Mouse (Mus musculus) kidney, embryonic 16.5 days (tissue): Measurements from ENCODE around the gene Lrrc20. TPM values are rescaled to one million over a fixed set of nuclear protein-coding genes. Genes with fewer than 3 reads are reported as not detected.

Experiments used
- ATAC-seq: fragments of 200-750 bp; cut with Nextera tagmentation; 2 replicates; pipeline ENCODE4 v1.8.0; 2017; ENCODE audit warnings: moderate TSS enrichment; ENCODE audit not compliant: low FRiP score, low TSS enrichment
- H3K27ac ChIP-seq: fragments of 300-500 bp; sonication (generic); 2 replicates; pipeline ENCODE4 v1.5.1; 2014; ENCODE audit warnings: low read length
- H3K27me3 ChIP-seq: fragments of 300-500 bp; sonication (generic); 2 replicates; pipeline ENCODE4 v1.6.1; 2014; ENCODE audit warnings: low read length, control low read depth, mixed read lengths; ENCODE audit not compliant: insufficient read depth
- H3K36me3 ChIP-seq: fragments of 300-500 bp; sonication (generic); 2 replicates; pipeline ENCODE4 v1.6.1; 2014; ENCODE audit warnings: low read length, control low read depth, mixed read lengths; ENCODE audit not compliant: insufficient read depth
- H3K4me1 ChIP-seq: fragments of 300-500 bp; sonication (generic); 2 replicates; pipeline ENCODE4 v1.6.1; 2014; ENCODE audit warnings: low read length, control low read depth, mixed read lengths; ENCODE audit not compliant: insufficient read depth
- H3K4me2 ChIP-seq: fragments of 300-500 bp; sonication (generic); replicated peaks from 2 replicates; pipeline ENCODE4 v1.6.1; 2014; ENCODE audit warnings: low read depth, low read length
- H3K4me3 ChIP-seq: fragments of 300-500 bp; sonication (generic); 2 replicates; pipeline ENCODE4 v1.5.1; 2014; ENCODE audit warnings: mild to moderate bottlenecking, low read length
- H3K9ac ChIP-seq: fragments of 300-500 bp; sonication (generic); replicated peaks from 2 replicates; pipeline ENCODE4 v1.6.1; 2014; ENCODE audit warnings: low read length
- H3K9me3 ChIP-seq: fragments of 300-500 bp; sonication (generic); 2 replicates; pipeline ENCODE4 v1.6.1; 2016; ENCODE audit warnings: low read length, control low read depth
- WGBS: fragments of 180-500 bp; shearing (Covaris S2); extraction: QIAGEN DNeasy Blood & Tissue Kit; methylation state at CpG from one replicate; pipeline ENCODE4 v1.1.7; 2014; 5-methylcytosine and 5-hydroxymethylcytosine counted together
- polyA plus RNA-seq: library from polyadenylated mRNA; unstranded; fragments of >200 nt; fragmentation: Nextera tagmentation; extraction: Ambion mirVana; gene quantifications from 2 replicates; pipeline ENCODE4 v1.2.1, GENCODE M21; 2015

The Lrrc20 gene
- polyA plus RNA-seq, 1 experiment from 2014 or later, result 8.4 TPM

DNA sequence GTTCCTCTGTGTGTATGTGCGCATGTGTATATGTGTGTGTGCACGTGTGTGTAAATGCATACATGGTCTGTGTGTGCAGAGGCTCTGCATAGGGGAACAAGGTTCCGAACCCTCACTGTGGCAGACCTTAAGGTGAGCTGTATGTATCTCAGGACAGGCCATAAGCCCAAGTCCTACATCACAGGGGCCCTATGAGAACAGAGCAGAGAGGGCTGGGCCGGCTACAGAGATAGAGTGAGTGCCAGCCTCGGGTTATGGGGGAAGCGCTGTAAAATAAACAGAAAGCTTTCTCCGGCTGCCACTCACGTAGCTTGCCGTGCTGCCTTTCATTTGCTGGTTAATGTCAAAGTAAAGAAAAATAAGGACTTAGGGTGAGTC lies 69.3 kb downstream of the Lrrc20 start:
- Histone ChIP-seq H3K4me1 (0 out of 2 replicates have a peak, but pooled peaks cover 8% of the 10 kb centered on the region), H3K27ac (no peak overlapping the region), H3K4me2 (no peak overlapping the region), H3K4me3 (no peak overlapping the region), H3K9ac (no peak overlapping the region), H3K36me3 (no peaks in the 10 kb centered on the region), H3K27me3 (no peaks in the 10 kb centered on the region), H3K9me3 (no peaks in the 10 kb centered on the region)
- no peak for ATAC-seq
- WGBS, result 50% methylated on average over 9 of the region's 9 CpGs

GRCm38 (mm10) chr10:61550106-61550505 lies 74.5 kb downstream of the Lrrc20 start:
- H3K27ac ChIP-seq, result no peak overlapping the region
- no peak overlapping the region for H3K9ac ChIP-seq
- no peaks in the 10 kb centered on the region for H3K27me3 ChIP-seq
- H3K4me2 ChIP-seq, result no peak overlapping the region
- H3K4me3 ChIP-seq, result no peak overlapping the region
- 81% methylated on average over 8 of the region's 8 CpGs for WGBS
- H3K9me3 ChIP-seq, result no peaks in the 10 kb centered on the region
- no peak for ATAC-seq
- H3K4me1 ChIP-seq, result no peaks in the 10 kb centered on the region
- no peaks in the 10 kb centered on the region for H3K36me3 ChIP-seq

GRCm38 (mm10) chr10:61555155-61555554 lies 79.6 kb downstream of the Lrrc20 start:
- WGBS, result 86% methylated on average over 6 of the region's 6 CpGs
- H3K4me2 ChIP-seq, result no peak overlapping the region
- ATAC-seq, result no peak

DNA sequence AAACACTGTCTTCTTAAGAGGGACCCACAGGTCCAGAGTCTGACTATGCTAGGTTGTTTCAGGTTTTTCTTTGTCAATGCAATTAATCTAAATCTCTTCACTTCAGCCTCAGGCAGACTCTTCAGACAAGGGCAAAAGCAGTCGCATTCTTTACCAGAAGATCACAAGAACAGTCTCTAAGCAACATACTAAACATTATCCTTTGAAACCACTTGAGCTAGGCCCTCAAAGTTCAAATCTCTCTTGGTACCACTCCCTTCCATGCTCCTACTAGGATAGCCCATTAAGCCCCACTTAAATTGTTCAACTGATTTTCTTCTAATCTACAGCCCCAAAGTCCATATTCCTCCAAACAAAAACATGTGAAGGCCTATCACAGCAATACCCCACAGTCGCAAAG lies 83.0 kb downstream of the Lrrc20 start:
- WGBS, result 84% methylated on average over 2 of the region's 2 CpGs
- Histone ChIP-seq H3K4me3 (no peak overlapping the region), H3K36me3 (peaks cover 4% of the 10 kb centered on the region; the same call in 1 of the 2 replicates), H3K4me2 (no peak overlapping the region), H3K27me3 (no peaks in the 10 kb centered on the region), H3K4me1 (no peaks in the 10 kb centered on the region), H3K27ac (no peak overlapping the region), H3K9ac (no peak overlapping the region), H3K9me3 (no peaks in the 10 kb centered on the region)
- ATAC-seq, result no peak

More at GRCm38 (mm10) chr10:61555155-61555554, 79.6 kb downstream of the Lrrc20 start:
- no peaks in the 10 kb centered on the region for H3K36me3 ChIP-seq
- H3K9ac ChIP-seq, result no peak overlapping the region
- no peak overlapping the region for H3K27ac ChIP-seq
- no peak overlapping the region for H3K4me3 ChIP-seq
- H3K9me3 ChIP-seq, result no peaks in the 10 kb centered on the region
- no peaks in the 10 kb centered on the region for H3K27me3 ChIP-seq
- H3K4me1 ChIP-seq, result no peaks in the 10 kb centered on the region

DNA sequence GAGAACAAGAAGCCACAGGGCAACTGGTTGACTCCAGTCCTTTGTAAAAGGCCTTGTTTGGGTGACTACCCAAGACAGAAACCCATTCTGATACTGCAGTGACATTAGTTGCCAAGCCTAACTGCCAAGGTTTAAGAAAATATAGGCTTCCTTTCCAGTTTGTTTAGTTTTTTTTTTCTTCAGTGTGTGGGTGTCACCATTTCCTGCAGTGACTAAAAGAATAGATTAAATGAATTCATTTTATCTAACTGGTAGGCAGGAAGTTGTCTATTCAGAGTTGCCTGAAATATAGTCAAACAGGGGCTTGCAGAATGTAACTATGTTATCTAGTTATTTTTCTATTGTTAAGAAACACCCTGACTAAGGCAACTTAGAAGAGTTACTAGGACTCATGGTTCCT lies 83.9 kb downstream of the Lrrc20 start:
- Histone ChIP-seq H3K27me3 (no peaks in the 10 kb centered on the region), H3K4me3 (no peak overlapping the region), H3K27ac (no peak overlapping the region), H3K36me3 (peaks cover 4% of the 10 kb centered on the region; the same call in 1 of the 2 replicates), H3K4me1 (no peaks in the 10 kb centered on the region), H3K4me2 (no peak overlapping the region), H3K9me3 (no peaks in the 10 kb centered on the region), H3K9ac (no peak overlapping the region)
- no peak for ATAC-seq

DNA sequence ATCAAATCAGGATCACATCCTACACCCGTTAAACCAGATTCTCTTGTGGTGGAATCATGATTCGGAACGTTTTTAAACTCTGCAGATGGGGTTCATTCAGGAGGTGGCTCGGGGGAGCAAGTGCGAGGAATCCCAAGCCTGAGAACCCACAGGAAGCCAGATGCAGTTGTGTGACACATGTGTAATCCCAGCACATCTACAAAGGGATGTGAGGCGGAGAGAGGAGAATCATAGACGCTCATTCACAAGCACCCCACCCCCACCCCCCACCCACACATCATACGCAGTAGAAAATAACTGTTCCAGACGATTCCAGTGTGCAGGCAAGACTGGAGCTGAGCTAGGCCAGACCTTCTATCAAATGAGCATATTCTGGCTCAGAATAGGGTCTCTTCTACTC lies 87.9 kb downstream of the Lrrc20 start:
- Histone ChIP-seq H3K9me3 (no peaks in the 10 kb centered on the region), H3K4me1 (no peaks in the 10 kb centered on the region), H3K36me3 (peaks cover 4% of the 10 kb centered on the region; the same call in 1 of the 2 replicates), H3K9ac (no peak overlapping the region), H3K27me3 (no peaks in the 10 kb centered on the region), H3K4me3 (no peak overlapping the region), H3K27ac (no peak overlapping the region), H3K4me2 (no peak overlapping the region)
- ATAC-seq, result no peak
- WGBS, result 79% methylated on average over 9 of the region's 9 CpGs

- Histone ChIP-seq H3K27me3 (no peaks in the 10 kb centered on the region), H3K27ac (no peak overlapping the region), H3K4me3 (no peak overlapping the region), H3K4me1 (no peaks in the 10 kb centered on the region), H3K9me3 (no peaks in the 10 kb centered on the region), H3K9ac (no peak overlapping the region), H3K36me3 (peaks cover 4% of the 10 kb centered on the region; the same call in 1 of the 2 replicates), H3K4me2 (no peak overlapping the region)
- 80% methylated on average over 4 of the region's 4 CpGs for WGBS
- no peak for ATAC-seq
Observed at GRCm38 (mm10) chr10:61564408-61564807, 88.8 kb downstream of the Lrrc20 start.

DNA sequence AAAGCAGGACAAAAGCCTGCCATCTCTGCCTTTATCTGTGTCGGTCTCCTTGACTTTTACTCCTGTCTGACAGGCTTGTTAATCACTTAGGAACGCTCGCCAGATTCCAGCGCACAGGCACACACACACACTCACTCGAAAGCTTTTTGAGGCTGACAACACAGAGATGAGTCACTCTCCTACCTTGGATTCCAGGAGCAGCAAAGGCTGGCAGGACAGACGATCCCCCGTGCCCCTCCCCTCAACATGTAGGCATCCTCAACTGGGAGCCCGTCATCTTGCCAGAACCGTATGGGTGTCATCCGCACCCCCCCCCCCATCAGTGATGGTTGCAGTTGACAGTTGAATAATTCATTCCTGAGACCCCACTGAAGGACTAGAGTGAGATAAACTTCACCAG lies 94.6 kb downstream of the Lrrc20 start:
- 53% methylated on average over 10 of the region's 10 CpGs for WGBS
- no peaks in the 10 kb centered on the region for H3K4me1 ChIP-seq
- H3K36me3 ChIP-seq, result no peaks in the 10 kb centered on the region
- no peak overlapping the region for H3K27ac ChIP-seq
- no peak overlapping the region for H3K4me2 ChIP-seq
- no peak for ATAC-seq
- H3K27me3 ChIP-seq, result no peaks in the 10 kb centered on the region
- no peak overlapping the region for H3K9ac ChIP-seq
- no peaks in the 10 kb centered on the region for H3K9me3 ChIP-seq
- H3K4me3 ChIP-seq, result no peak overlapping the region

DNA sequence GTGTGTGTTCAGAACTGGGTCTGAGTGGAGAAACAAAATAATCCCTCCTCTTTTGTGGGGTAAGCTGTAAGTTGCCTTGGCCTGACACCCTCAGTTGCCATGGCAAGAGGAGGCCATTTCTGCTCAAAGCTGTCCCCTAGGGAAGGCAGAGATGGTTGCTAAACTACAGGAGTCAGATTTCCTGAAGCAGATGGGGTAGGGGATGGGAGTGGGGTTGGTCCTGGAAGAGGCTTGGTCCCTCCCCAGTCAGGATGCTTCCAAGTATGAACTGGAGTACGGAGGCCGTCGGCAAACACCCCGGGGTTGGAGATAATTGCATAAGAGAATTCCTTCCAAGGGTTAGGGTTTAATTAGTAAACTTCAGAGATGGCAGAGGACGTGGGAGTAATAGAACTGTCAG lies 96.5 kb downstream of the Lrrc20 start:
- Histone ChIP-seq H3K4me1 (no peaks in the 10 kb centered on the region), H3K9me3 (no peaks in the 10 kb centered on the region), H3K4me2 (no peak overlapping the region), H3K36me3 (no peaks in the 10 kb centered on the region), H3K9ac (no peak overlapping the region), H3K27me3 (no peaks in the 10 kb centered on the region), H3K27ac (no peak overlapping the region), H3K4me3 (no peak overlapping the region)
- WGBS, result 33% methylated on average over 5 of the region's 5 CpGs
- peak; percentile 24; the same call in 1 of the 2 replicates for ATAC-seq

DNA sequence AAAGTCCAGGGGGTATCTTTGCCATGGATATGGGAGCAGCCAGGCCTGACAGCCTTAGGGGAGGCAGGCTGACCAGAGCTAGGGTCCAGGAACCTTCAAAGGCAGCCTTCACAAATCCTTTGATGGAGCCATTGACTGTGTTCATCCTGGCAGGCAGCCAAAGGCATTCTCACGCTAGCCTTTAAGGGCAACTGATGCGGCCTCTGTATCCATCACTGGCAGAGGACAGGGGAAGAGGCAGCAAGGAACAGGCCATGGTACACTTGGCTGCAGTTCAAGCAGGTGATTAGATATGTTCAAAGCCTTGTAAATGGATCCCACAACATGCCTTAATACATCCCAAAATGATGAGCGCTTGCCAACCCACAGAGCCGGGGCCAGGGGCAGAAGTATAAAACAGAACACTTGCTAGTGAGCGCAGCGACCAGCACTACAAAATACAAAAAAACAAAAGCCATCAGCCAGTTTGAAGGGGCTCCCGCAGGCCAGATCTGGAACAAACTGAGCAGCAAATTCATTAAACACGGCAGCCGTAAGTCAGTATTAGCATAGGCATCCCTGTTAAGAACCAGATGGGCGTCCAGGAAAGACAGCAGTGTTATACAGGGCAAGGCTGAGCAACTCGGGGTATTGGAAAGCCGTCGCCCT lies 100.6 kb downstream of the Lrrc20 start:
- WGBS, result 71% methylated on average over 13 of the region's 13 CpGs
- H3K4me3 ChIP-seq, result no peak overlapping the region
- H3K4me2 ChIP-seq, result no peak overlapping the region
- no peak overlapping the region for H3K9ac ChIP-seq
- H3K27me3 ChIP-seq, result no peaks in the 10 kb centered on the region
- H3K9me3 ChIP-seq, result no peaks in the 10 kb centered on the region
- H3K27ac ChIP-seq, result no peak overlapping the region
- no peak for ATAC-seq
- no peaks in the 10 kb centered on the region for H3K36me3 ChIP-seq
- no peaks in the 10 kb centered on the region for H3K4me1 ChIP-seq
